Mouse (Mus musculus) forebrain, embryonic 15.5 days (tissue): ENCODE results near the gene Plekha5. TPM values are rescaled to one million over a fixed set of nuclear protein-coding genes. Genes with fewer than 3 reads are reported as not detected.
"Not testable (repeated sequence)": the region's sequence is repeated elsewhere in the genome, so short reads cannot be mapped to it uniquely, and the experiment has no call there.

Experiments
- ATAC-seq: fragments of 200-750 bp; cut with Nextera tagmentation; replicated peaks from 2 replicates; pipeline ENCODE4 v1.8.0; 2017; ENCODE audit warnings: mild to moderate bottlenecking, moderate TSS enrichment, moderate library complexity
- H3K27ac ChIP-seq: fragments of 300-500 bp; sonication (generic); replicated peaks from 2 replicates; pipeline ENCODE4 v1.5.1; 2015; ENCODE audit warnings: mild to moderate bottlenecking, inconsistent platforms
- H3K27me3 ChIP-seq: fragments of 300-500 bp; sonication (generic); 2 replicates; pipeline ENCODE4 v1.6.1; 2015; ENCODE audit warnings: inconsistent platforms
- H3K36me3 ChIP-seq: fragments of 300-500 bp; sonication (generic); 2 replicates; pipeline ENCODE4 v1.6.1; 2015; ENCODE audit warnings: mild to moderate bottlenecking, inconsistent platforms
- H3K4me1 ChIP-seq: fragments of 300-500 bp; sonication (generic); 2 replicates; pipeline ENCODE4 v1.6.1; 2015; ENCODE audit warnings: inconsistent platforms
- H3K4me2 ChIP-seq: fragments of 300-500 bp; sonication (generic); replicated peaks from 2 replicates; pipeline ENCODE4 v1.6.1; 2015; ENCODE audit warnings: mild to moderate bottlenecking, inconsistent platforms
- H3K4me3 ChIP-seq: fragments of 300-500 bp; sonication (generic); 2 replicates; pipeline ENCODE4 v1.5.1; 2015; ENCODE audit warnings: mild to moderate bottlenecking, inconsistent platforms
- H3K9ac ChIP-seq: fragments of 300-500 bp; sonication (generic); replicated peaks from 2 replicates; pipeline ENCODE4 v1.6.1; 2015; ENCODE audit warnings: mild to moderate bottlenecking, inconsistent platforms
- H3K9me3 ChIP-seq: fragments of 300-500 bp; sonication (generic); 2 replicates; pipeline ENCODE4 v1.6.1; 2016; ENCODE audit warnings: inconsistent platforms
- WGBS: fragments of 180-500 bp; shearing (Covaris S2); methylation state at CpG from one replicate; pipeline ENCODE4 v1.1.7; 2015; ENCODE audit warnings: mixed read lengths; 5-methylcytosine and 5-hydroxymethylcytosine counted together
- polyA plus RNA-seq: library from polyadenylated mRNA; unstranded; fragments of >200 nt; fragmentation: Nextera tagmentation; extraction: Ambion mirVana; gene quantifications from 2 replicates; pipeline ENCODE4 v1.2.1, GENCODE M21; 2015

Plekha5 gene
- polyA plus RNA-seq, 1 experiment from 2014 or later = 32.7 TPM

- H3K27me3 ChIP-seq = no peaks in the 10 kb centered on the region
Observed at GRCm38 (mm10) chr6:140567897-140568296, 144.0 kb downstream of the Plekha5 start.

GRCm38 (mm10) chr6:140570152-140570551, 146.3 kb downstream of the Plekha5 start:
- no peaks in the 10 kb centered on the region for H3K27me3 ChIP-seq
- no peak overlapping the region for H3K4me3 ChIP-seq
- no peak overlapping the region for H3K9ac ChIP-seq
- no peak overlapping the region for H3K27ac ChIP-seq
- no peak overlapping the region for H3K4me2 ChIP-seq
- WGBS = 75% methylated on average over 11 of the region's 11 CpGs
- no peaks in the 10 kb centered on the region for H3K9me3 ChIP-seq
- H3K4me1 ChIP-seq = no peaks in the 10 kb centered on the region
- ATAC-seq = no peak
- peaks cover 25% of the 10 kb centered on the region for H3K36me3 ChIP-seq

More at GRCm38 (mm10) chr6:140567897-140568296, 144.0 kb downstream of the Plekha5 start:
- H3K9ac ChIP-seq = no peak overlapping the region
- H3K4me2 ChIP-seq = no peak overlapping the region
- ATAC-seq = no peak
- H3K4me1 ChIP-seq = no peaks in the 10 kb centered on the region
- 77% methylated on average over 2 of the region's 2 CpGs for WGBS
- no peaks in the 10 kb centered on the region for H3K9me3 ChIP-seq
- peaks cover 13% of the 10 kb centered on the region for H3K36me3 ChIP-seq
- H3K4me3 ChIP-seq = no peak overlapping the region
- no peak overlapping the region for H3K27ac ChIP-seq

GRCm38 (mm10) chr6:140574943-140575342, 151.1 kb downstream of the Plekha5 start:
- H3K36me3 ChIP-seq = peaks cover 40% of the 10 kb centered on the region
- H3K27ac ChIP-seq = no peak overlapping the region
- WGBS = 94% methylated on average over 3 of the region's 3 CpGs
- no peaks in the 10 kb centered on the region for H3K9me3 ChIP-seq
- H3K4me3 ChIP-seq = no peak overlapping the region
- H3K4me2 ChIP-seq = no peak overlapping the region
- H3K9ac ChIP-seq = no peak overlapping the region
- H3K27me3 ChIP-seq = no peaks in the 10 kb centered on the region
- no peak for ATAC-seq
- H3K4me1 ChIP-seq = no peaks in the 10 kb centered on the region

GRCm38 (mm10) chr6:140576133-140576532, 152.3 kb downstream of the Plekha5 start:
- WGBS = 94% methylated on average over 8 of the region's 8 CpGs
- Histone ChIP-seq H3K9ac (no peak overlapping the region), H3K4me1 (no peaks in the 10 kb centered on the region), H3K27me3 (no peaks in the 10 kb centered on the region), H3K4me2 (no peak overlapping the region), H3K9me3 (no peaks in the 10 kb centered on the region), H3K4me3 (no peak overlapping the region), H3K27ac (no peak overlapping the region), H3K36me3 (peaks cover 38% of the 10 kb centered on the region)
- ATAC-seq = no peak

- Histone ChIP-seq H3K4me2 (no peak overlapping the region), H3K27me3 (no peaks in the 10 kb centered on the region), H3K9me3 (no peaks in the 10 kb centered on the region), H3K4me1 (no peaks in the 10 kb centered on the region), H3K4me3 (no peak overlapping the region), H3K27ac (no peak overlapping the region), H3K36me3 (peaks cover 38% of the 10 kb centered on the region), H3K9ac (no peak overlapping the region)
- WGBS = 66% methylated on average over 18 of the region's 18 CpGs
- ATAC-seq = peak; percentile 46; the same call in 1 of the 2 replicates
Observed at GRCm38 (mm10) chr6:140576961-140577821, 153.3 kb downstream of the Plekha5 start.

GRCm38 (mm10) chr6:140577822-140578170, 153.9 kb downstream of the Plekha5 start:
- no peak overlapping the region for H3K9ac ChIP-seq
- no peak overlapping the region for H3K4me2 ChIP-seq
- H3K9me3 ChIP-seq = no peaks in the 10 kb centered on the region
- ATAC-seq = no peak
- H3K36me3 ChIP-seq = peaks cover 35% of the 10 kb centered on the region
- no peak overlapping the region for H3K27ac ChIP-seq
- no peaks in the 10 kb centered on the region for H3K4me1 ChIP-seq
- no peak overlapping the region for H3K4me3 ChIP-seq
- H3K27me3 ChIP-seq = no peaks in the 10 kb centered on the region
- WGBS = 94% methylated on average over 4 of the region's 4 CpGs

GRCm38 (mm10) chr6:140578985-140579384, 155.1 kb downstream of the Plekha5 start:
- not testable (repeated sequence) for ATAC-seq, H3K27ac ChIP-seq, H3K27me3 ChIP-seq, H3K4me3 ChIP-seq, H3K4me2 ChIP-seq, H3K9ac ChIP-seq, H3K9me3 ChIP-seq, H3K4me1 ChIP-seq
- H3K36me3 ChIP-seq = peaks cover 30% of the 10 kb centered on the region

- H3K4me3 ChIP-seq = no peak overlapping the region
- no peak for ATAC-seq
- no peaks in the 10 kb centered on the region for H3K27me3 ChIP-seq
- H3K9me3 ChIP-seq = no peaks in the 10 kb centered on the region
- peaks cover 29% of the 10 kb centered on the region for H3K36me3 ChIP-seq
- 87% methylated on average over 4 of the region's 4 CpGs for WGBS
- H3K4me1 ChIP-seq = no peaks in the 10 kb centered on the region
- H3K9ac ChIP-seq = no peak overlapping the region
- H3K4me2 ChIP-seq = no peak overlapping the region
- H3K27ac ChIP-seq = no peak overlapping the region
Observed at GRCm38 (mm10) chr6:140580170-140580569, 156.3 kb downstream of the Plekha5 start.

GRCm38 (mm10) chr6:140586714-140587259, 162.9 kb downstream of the Plekha5 start:
- Histone ChIP-seq H3K36me3 (peaks cover 60% of the 10 kb centered on the region), H3K9me3 (no peaks in the 10 kb centered on the region), H3K4me2 (no peak overlapping the region), H3K9ac (no peak overlapping the region), H3K4me1 (no peaks in the 10 kb centered on the region), H3K4me3 (no peak overlapping the region), H3K27ac (no peak overlapping the region), H3K27me3 (no peaks in the 10 kb centered on the region)
- no peak for ATAC-seq
- 90% methylated on average over 8 of the region's 8 CpGs for WGBS

GRCm38 (mm10) chr6:140591331-140591730, 167.5 kb downstream of the Plekha5 start:
- Histone ChIP-seq H3K27me3 (no peaks in the 10 kb centered on the region), H3K9me3 (no peaks in the 10 kb centered on the region), H3K4me2 (no peak overlapping the region), H3K27ac (no peak overlapping the region), H3K4me3 (no peak overlapping the region), H3K4me1 (no peaks in the 10 kb centered on the region), H3K36me3 (peaks cover 75% of the 10 kb centered on the region), H3K9ac (no peak overlapping the region)
- whole genome bisulfite sequencing = 98% methylated on average over 5 of the region's 5 CpGs
- no peak for ATAC-seq

- Histone ChIP-seq H3K4me3 (no peak overlapping the region), H3K36me3 (peaks cover 67% of the 10 kb centered on the region)
- ATAC-seq = no peak
Observed at GRCm38 (mm10) chr6:140592713-140593112, 168.9 kb downstream of the Plekha5 start.

GRCm38 (mm10) chr6:140593420-140594170, 169.7 kb downstream of the Plekha5 start:
- no peak for ATAC-seq
- WGBS = 88% methylated on average over 17 of the region's 17 CpGs
- no peaks in the 10 kb centered on the region for H3K4me1 ChIP-seq
- H3K27ac ChIP-seq = no peak overlapping the region
- no peaks in the 10 kb centered on the region for H3K9me3 ChIP-seq
- H3K9ac ChIP-seq = no peak overlapping the region
- no peak overlapping the region for H3K4me3 ChIP-seq
- no peak overlapping the region for H3K4me2 ChIP-seq
- H3K36me3 ChIP-seq = peaks cover 59% of the 10 kb centered on the region
- H3K27me3 ChIP-seq = no peaks in the 10 kb centered on the region

More at GRCm38 (mm10) chr6:140592713-140593112, 168.9 kb downstream of the Plekha5 start:
- no peak overlapping the region for H3K27ac ChIP-seq
- H3K27me3 ChIP-seq = no peaks in the 10 kb centered on the region
- H3K4me2 ChIP-seq = no peak overlapping the region
- no peak overlapping the region for H3K9ac ChIP-seq
- no peaks in the 10 kb centered on the region for H3K9me3 ChIP-seq
- WGBS = 94% methylated on average over 8 of the region's 8 CpGs
- H3K4me1 ChIP-seq = no peaks in the 10 kb centered on the region
